Mouse (Mus musculus) spleen, adult 12 weeks (tissue): ENCODE measurements at regions not wholly inside any gene's neighbourhood (a gene's known extent, or its start where the extent isn't known, plus 50 kb on each side); places are given as distances from the start of the nearest gene placed in this dataset.
"Not testable (repeated sequence)": the region's sequence is repeated elsewhere in the genome, so short reads cannot be mapped to it uniquely, and the experiment has no call there.

ENCODE experiments used
- DNase-seq: peaks from one replicate; pipeline ENCODE4 v3.0.0; 2022; ENCODE audit warnings: low spot score

- DNase-seq = no peak
Measured at GRCm38 (mm10) chr14:114485781-114486180, 606.2 kb upstream of the Gpc5 start.

GRCm38 (mm10) chr14:114493371-114493770 lies 598.6 kb upstream of the Gpc5 start:
- DNase-seq = not testable (repeated sequence)

GRCm38 (mm10) chr14:114504976-114505375 lies 587.0 kb upstream of the Gpc5 start:
- DNase-seq = no peak

GRCm38 (mm10) chr14:114547910-114548680 lies 543.9 kb upstream of the Gpc5 start:
- DNase-seq = no peak

- no peak for DNase-seq
Measured at GRCm38 (mm10) chr14:114549101-114549500, 542.9 kb upstream of the Gpc5 start.

- DNase-seq = no peak
Measured at GRCm38 (mm10) chr14:114566411-114567030, 525.5 kb upstream of the Gpc5 start.

GRCm38 (mm10) chr14:114567673-114568309 lies 524.2 kb upstream of the Gpc5 start:
- no peak for DNase-seq

GRCm38 (mm10) chr14:114587367-114588064 lies 504.5 kb upstream of the Gpc5 start:
- DNase-seq = no peak

GRCm38 (mm10) chr14:114609296-114609695 lies 482.7 kb upstream of the Gpc5 start:
- no peak for DNase-seq

GRCm38 (mm10) chr14:114612400-114612799 lies 479.6 kb upstream of the Gpc5 start:
- no peak for DNase-seq

GRCm38 (mm10) chr14:114656636-114657035 lies 435.4 kb upstream of the Gpc5 start:
- no peak for DNase-seq

GRCm38 (mm10) chr14:114662028-114662427 lies 430.0 kb upstream of the Gpc5 start:
- DNase-seq = no peak

- DNase-seq = no peak
Measured at GRCm38 (mm10) chr14:114685133-114685532, 406.9 kb upstream of the Gpc5 start.

- DNase-seq = no peak
Measured at GRCm38 (mm10) chr14:114694930-114695329, 397.1 kb upstream of the Gpc5 start.

GRCm38 (mm10) chr14:114697543-114697942 lies 394.5 kb upstream of the Gpc5 start:
- no peak for DNase-seq

- no peak for DNase-seq
Measured at GRCm38 (mm10) chr14:114723080-114723479, 368.9 kb upstream of the Gpc5 start.

GRCm38 (mm10) chr14:114767323-114767722 lies 324.7 kb upstream of the Gpc5 start:
- no peak for DNase-seq

GRCm38 (mm10) chr14:114776723-114777122 lies 315.3 kb upstream of the Gpc5 start:
- DNase-seq = no peak

- DNase-seq = no peak
Measured at GRCm38 (mm10) chr14:114781821-114782220, 310.2 kb upstream of the Gpc5 start.

- no peak for DNase-seq
Measured at GRCm38 (mm10) chr14:114790946-114791830, 300.8 kb upstream of the Gpc5 start.

- DNase-seq = no peak
Measured at GRCm38 (mm10) chr14:114791831-114792224, 300.2 kb upstream of the Gpc5 start.

GRCm38 (mm10) chr14:114804643-114805042 lies 287.4 kb upstream of the Gpc5 start:
- DNase-seq = no peak
